Mouse (Mus musculus) midbrain, embryonic 11.5 days (tissue): ENCODE measurements around the gene 1700034J05Rik. TPM values are rescaled to one million over a fixed set of nuclear protein-coding genes. Genes with fewer than 3 reads are reported as not detected.

ENCODE experiments used
- ATAC-seq: fragments of 200-750 bp; cut with Nextera tagmentation; 2 replicates; pipeline ENCODE4 v1.8.0; 2017; ENCODE audit warnings: moderate TSS enrichment, moderate library complexity; ENCODE audit not compliant: low FRiP score
- DNase-seq: peaks from one replicate; pipeline ENCODE4 v3.0.0; 2015; ENCODE audit warnings: low spot score; ENCODE audit errors: missing footprints
- H3K27ac ChIP-seq: fragments of 300-500 bp; sonication (generic); 2 replicates; pipeline ENCODE4 v1.5.1; 2014; ENCODE audit warnings: low read depth, low read length
- H3K27me3 ChIP-seq: fragments of 300-500 bp; sonication (generic); 2 replicates; pipeline ENCODE4 v1.6.1; 2014; ENCODE audit warnings: mild to moderate bottlenecking, low read length, moderate library complexity, mixed read lengths; ENCODE audit not compliant: control insufficient read depth, insufficient read depth
- H3K36me3 ChIP-seq: fragments of 300-500 bp; sonication (generic); 2 replicates; pipeline ENCODE4 v1.6.1; 2014; ENCODE audit warnings: mild to moderate bottlenecking, low read length, moderate library complexity, mixed read lengths; ENCODE audit not compliant: control insufficient read depth, insufficient read depth
- H3K4me1 ChIP-seq: fragments of 300-500 bp; sonication (generic); 2 replicates; pipeline ENCODE4 v1.6.1; 2014; ENCODE audit warnings: low read length; ENCODE audit not compliant: control insufficient read depth, insufficient read depth
- H3K4me2 ChIP-seq: fragments of 300-500 bp; sonication (generic); 2 replicates; pipeline ENCODE4 v1.6.1; 2014; ENCODE audit warnings: mild to moderate bottlenecking, moderate library complexity
- H3K4me3 ChIP-seq: fragments of 300-500 bp; sonication (generic); 2 replicates; pipeline ENCODE4 v1.5.1; 2014; ENCODE audit warnings: low read depth, low read length
- H3K9ac ChIP-seq: fragments of 300-500 bp; sonication (generic); 2 replicates; pipeline ENCODE4 v1.6.1; 2014; ENCODE audit warnings: low read length
- H3K9me3 ChIP-seq: fragments of 300-500 bp; sonication (generic); 2 replicates; pipeline ENCODE4 v1.6.1; 2016; ENCODE audit warnings: low read length; ENCODE audit not compliant: control insufficient read depth
- WGBS: fragments of 180-500 bp; shearing (Covaris S2); extraction: QIAGEN DNeasy Blood & Tissue Kit; methylation state at CpG from one replicate; pipeline ENCODE4 v1.1.7; 2014; 5-methylcytosine and 5-hydroxymethylcytosine counted together
- polyA plus RNA-seq: library from polyadenylated mRNA; unstranded; fragments of >200 nt; fragmentation: Nextera tagmentation; extraction: Ambion mirVana; gene quantifications from 2 replicates; pipeline ENCODE4 v1.2.1, GENCODE M21; 2014

1700034J05Rik gene
- polyA plus RNA-seq, 1 experiment from 2014 or later: 0.11 TPM

- DNase-seq (no peak), ATAC-seq (no peak)
- H3K36me3 ChIP-seq: no peaks in the 10 kb centered on the region
- no peak overlapping the region for H3K9ac ChIP-seq
- H3K27ac ChIP-seq: no peak overlapping the region
- H3K27me3 ChIP-seq: no peaks in the 10 kb centered on the region
- H3K4me3 ChIP-seq: no peak overlapping the region
- WGBS: 79% methylated on average over 5 of the region's 5 CpGs
- H3K4me2 ChIP-seq: no peak overlapping the region
- H3K9me3 ChIP-seq: no peaks in the 10 kb centered on the region
- no peaks in the 10 kb centered on the region for H3K4me1 ChIP-seq
These were observed 47.0 kb downstream of the 1700034J05Rik start for GRCm38 (mm10) chr6:146907061-146907794.

GRCm38 (mm10) chr6:146906000-146906786 is 48.0 kb downstream of the 1700034J05Rik start:
- H3K9ac ChIP-seq: no peak overlapping the region
- no peak for ATAC-seq
- DNase-seq: no peak

GRCm38 (mm10) chr6:146904707-146905106 is 49.5 kb downstream of the 1700034J05Rik start:
- Histone ChIP-seq H3K4me1 (no peaks in the 10 kb centered on the region), H3K9ac (no peak overlapping the region), H3K27me3 (no peaks in the 10 kb centered on the region), H3K27ac (no peak overlapping the region), H3K4me3 (no peak overlapping the region), H3K36me3 (no peaks in the 10 kb centered on the region), H3K9me3 (no peaks in the 10 kb centered on the region), H3K4me2 (no peak overlapping the region)
- ATAC-seq (no peak), DNase-seq (no peak)
- 74% methylated on average over 3 of the region's 3 CpGs for WGBS

More at GRCm38 (mm10) chr6:146906000-146906786, 48.0 kb downstream of the 1700034J05Rik start:
- H3K4me2 ChIP-seq: no peak overlapping the region
- 90% methylated on average over 3 of the region's 3 CpGs for WGBS
- H3K36me3 ChIP-seq: no peaks in the 10 kb centered on the region
- H3K4me3 ChIP-seq: no peak overlapping the region
- no peaks in the 10 kb centered on the region for H3K9me3 ChIP-seq
- H3K4me1 ChIP-seq: no peaks in the 10 kb centered on the region
- H3K27ac ChIP-seq: no peak overlapping the region
- H3K27me3 ChIP-seq: no peaks in the 10 kb centered on the region

GRCm38 (mm10) chr6:146903632-146904031 is 50.6 kb downstream of the 1700034J05Rik start:
- no peak overlapping the region for H3K4me3 ChIP-seq
- ATAC-seq: no peak
- no peaks in the 10 kb centered on the region for H3K27me3 ChIP-seq
- H3K4me2 ChIP-seq: no peak overlapping the region
- no peak for DNase-seq
- WGBS: 84% methylated on average over 2 of the region's 2 CpGs
- H3K9ac ChIP-seq: no peak overlapping the region
- no peaks in the 10 kb centered on the region for H3K4me1 ChIP-seq
- H3K36me3 ChIP-seq: no peaks in the 10 kb centered on the region
- H3K9me3 ChIP-seq: no peaks in the 10 kb centered on the region
- no peak overlapping the region for H3K27ac ChIP-seq

- Histone ChIP-seq H3K36me3 (no peaks in the 10 kb centered on the region), H3K4me1 (no peaks in the 10 kb centered on the region), H3K27ac (no peak overlapping the region), H3K9ac (no peak overlapping the region), H3K27me3 (no peaks in the 10 kb centered on the region), H3K4me3 (no peak overlapping the region), H3K4me2 (no peak overlapping the region), H3K9me3 (no peaks in the 10 kb centered on the region)
- DNase-seq (no peak), ATAC-seq (no peak)
- 94% methylated on average over 4 of the region's 4 CpGs for WGBS
These were observed 52.3 kb downstream of the 1700034J05Rik start for GRCm38 (mm10) chr6:146901929-146902328.

Other genes starting within 250 kb of the 1700034J05Rik start
- 20.4 and 22.2 TPM in 2 replicates for gene Stk38l, start 229.4 kb downstream of the 1700034J05Rik start, polyA plus RNA-seq
- 1.4 and 1.5 TPM in 2 replicates for gene Arntl2, start 158.4 kb downstream of the 1700034J05Rik start, polyA plus RNA-seq
- not detected in 2 replicates for gene Smco2, start 104.3 kb downstream of the 1700034J05Rik start, polyA plus RNA-seq
- gene Ppfibp1, start 65.9 kb downstream of the 1700034J05Rik start, polyA plus RNA-seq: 30.2 and 30.7 TPM in 2 replicates
- 0.55 and 0.88 TPM in 2 replicates for gene Rep15, start 78.2 kb upstream of the 1700034J05Rik start, polyA plus RNA-seq
- 88.1 and 97.8 TPM in 2 replicates for gene Mrps35, start 88.3 kb upstream of the 1700034J05Rik start, polyA plus RNA-seq
- gene Mansc4, start 132.6 kb upstream of the 1700034J05Rik start, polyA plus RNA-seq: 0.72 and 0.83 TPM in 2 replicates
- gene Klhl42, start 137.0 kb upstream of the 1700034J05Rik start, polyA plus RNA-seq: 8.6 and 9.3 TPM in 2 replicates